Mouse (Mus musculus): ENCODE measurements around the gene Nav2. TPM values are rescaled to one million over a fixed set of nuclear protein-coding genes. Genes with fewer than 3 reads are reported as not detected.

Nav2 gene
- total and polyA plus RNA-seq, 3 experiments: 1.0 TPM; not detected in 2

DNA sequence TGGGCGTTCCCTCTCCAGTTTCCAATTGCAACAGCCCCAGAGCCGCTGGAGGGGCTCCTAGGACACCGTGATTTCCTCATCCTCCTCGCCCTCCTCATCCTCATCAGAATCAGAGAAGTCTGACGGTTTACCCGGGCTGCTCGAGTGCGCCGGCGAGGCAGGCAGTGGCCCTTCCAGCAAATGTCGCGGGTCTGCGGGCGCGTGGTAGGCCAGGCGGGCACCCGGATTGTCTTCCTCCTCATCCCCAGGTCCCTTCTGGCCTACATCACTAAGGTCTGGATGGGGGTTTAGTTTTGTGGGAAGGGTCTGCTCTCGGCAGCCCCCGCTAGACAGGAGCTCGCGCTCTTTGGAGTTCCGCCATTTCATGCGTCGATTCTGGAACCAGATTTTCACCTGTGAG is 723.9 kb downstream of the Nav2 start:
- no peak for TF ChIP-seq POLR2AphosphoS5 (IDR thresholded peaks at IDR 0.05; ENCODE audit: insufficient replicate concordance, low read depth, low read length)
- TF ChIP-seq GATA1 (IDR thresholded peaks at IDR 0.05; ENCODE audit: borderline replicate concordance, low read length): no peak
- no peak for TF ChIP-seq TAL1 (conservative IDR thresholded peaks at IDR 0.05; ENCODE audit: low read depth, low read length)
- TF ChIP-seq CTCF (IDR thresholded peaks at IDR 0.05; ENCODE audit: low read depth, low read length): no peak
- no peak for TF ChIP-seq GATA2 (IDR thresholded peaks at IDR 0.05; ENCODE audit: borderline replicate concordance, low read depth, low read length)
- Histone ChIP-seq H3K27me3 (ENCODE audit: insufficient read depth, low read length) (no peaks in the 10 kb centered on the region), H3K9me3 (replicated peaks) (peaks cover 57% of the 10 kb centered on the region), H3K36me3 (replicated peaks) (no peaks in the 10 kb centered on the region), H3K4me1 (ENCODE audit: insufficient read depth, low read depth, low read length) (no peaks in the 10 kb centered on the region), H3K4me3 (ENCODE audit: low read depth, low read length) (no peak overlapping the region)
- ATAC-seq (ENCODE audit: extremely low read depth, insufficient number of reproducible peaks, low FRiP score, poor library complexity, severe bottlenecking) (no peak), DNase-seq (ENCODE audit: low spot score) (no peak)

GRCm38 (mm10) chr7:49633375-49633956 is 725.0 kb downstream of the Nav2 start:
- Histone ChIP-seq H3K4me1 (ENCODE audit: insufficient read depth, low read depth, low read length) (no peaks in the 10 kb centered on the region), H3K27me3 (ENCODE audit: insufficient read depth, low read length) (no peaks in the 10 kb centered on the region), H3K9me3 (replicated peaks) (peaks cover 56% of the 10 kb centered on the region), H3K4me3 (ENCODE audit: low read depth, low read length) (no peak overlapping the region; the same call in 1 of the 2 replicates), H3K36me3 (replicated peaks) (no peaks in the 10 kb centered on the region)
- DNase-seq (ENCODE audit: low spot score) (no peak), ATAC-seq (ENCODE audit: extremely low read depth, insufficient number of reproducible peaks, low FRiP score, poor library complexity, severe bottlenecking) (no peak)
- TF ChIP-seq GATA1 (IDR thresholded peaks at IDR 0.05; ENCODE audit: borderline replicate concordance, low read length) (no peak), GATA2 (IDR thresholded peaks at IDR 0.05; ENCODE audit: borderline replicate concordance, low read depth, low read length) (no peak), CTCF (IDR thresholded peaks at IDR 0.05; ENCODE audit: low read depth, low read length) (no peak), TAL1 (conservative IDR thresholded peaks at IDR 0.05; ENCODE audit: low read depth, low read length) (no peak), POLR2AphosphoS5 (IDR thresholded peaks at IDR 0.05; ENCODE audit: insufficient replicate concordance, low read depth, low read length) (no peak)

- Histone ChIP-seq H3K27me3 (ENCODE audit: insufficient read depth, low read length) (no peaks in the 10 kb centered on the region), H3K36me3 (replicated peaks) (no peaks in the 10 kb centered on the region), H3K9me3 (replicated peaks) (peaks cover 59% of the 10 kb centered on the region), H3K4me3 (ENCODE audit: low read depth, low read length) (no peak overlapping the region), H3K4me1 (ENCODE audit: insufficient read depth, low read depth, low read length) (no peaks in the 10 kb centered on the region)
- no peak for ATAC-seq (ENCODE audit: extremely low read depth, insufficient number of reproducible peaks, low FRiP score, poor library complexity, severe bottlenecking)
- DNase-seq (ENCODE audit: low spot score): no peak
- TF ChIP-seq GATA1 (IDR thresholded peaks at IDR 0.05; ENCODE audit: borderline replicate concordance, low read length) (no peak), CTCF (IDR thresholded peaks at IDR 0.05; ENCODE audit: low read depth, low read length) (no peak), TAL1 (conservative IDR thresholded peaks at IDR 0.05; ENCODE audit: low read depth, low read length) (no peak), GATA2 (IDR thresholded peaks at IDR 0.05; ENCODE audit: borderline replicate concordance, low read depth, low read length) (no peak), POLR2AphosphoS5 (IDR thresholded peaks at IDR 0.05; ENCODE audit: insufficient replicate concordance, low read depth, low read length) (no peak)
Observed at GRCm38 (mm10) chr7:49634291-49635073, 726.0 kb downstream of the Nav2 start.

DNA sequence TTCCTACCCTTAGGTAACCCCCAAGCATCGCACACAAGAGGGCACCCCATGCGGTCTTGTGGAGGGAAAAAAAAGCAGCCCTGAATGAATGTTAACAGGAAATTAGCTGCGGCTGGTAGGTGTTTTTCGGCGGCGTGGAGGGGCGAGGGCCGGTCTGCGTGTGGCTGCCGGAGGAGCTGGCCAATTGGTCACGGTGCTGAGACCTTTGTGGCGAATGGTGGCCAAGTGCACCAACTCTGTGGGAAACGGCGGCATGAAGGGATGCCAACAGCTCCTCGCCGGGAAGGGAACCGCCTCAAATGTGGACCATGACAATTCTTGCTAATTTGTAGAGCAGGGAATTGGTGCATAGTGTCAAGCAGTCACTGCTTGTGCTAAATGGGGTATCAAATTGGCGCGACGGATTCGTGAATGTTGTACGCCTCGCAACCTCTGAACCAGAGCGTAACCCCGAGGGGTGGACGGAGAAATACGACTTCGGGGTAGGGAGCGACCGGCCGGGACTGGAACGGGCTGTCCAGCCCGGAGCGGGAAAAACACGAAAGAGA is 726.6 kb downstream of the Nav2 start:
- H3K4me3 ChIP-seq (ENCODE audit: low read depth, low read length): no peak overlapping the region
- H3K9me3 ChIP-seq (replicated peaks): peaks cover 66% of the 10 kb centered on the region
- no peak for TF ChIP-seq GATA2 (IDR thresholded peaks at IDR 0.05; ENCODE audit: borderline replicate concordance, low read depth, low read length)
- no peak for TF ChIP-seq CTCF (IDR thresholded peaks at IDR 0.05; ENCODE audit: low read depth, low read length)
- no peak for TF ChIP-seq GATA1 (IDR thresholded peaks at IDR 0.05; ENCODE audit: borderline replicate concordance, low read length)
- no peak for TF ChIP-seq POLR2AphosphoS5 (IDR thresholded peaks at IDR 0.05; ENCODE audit: insufficient replicate concordance, low read depth, low read length)
- no peak for TF ChIP-seq TAL1 (conservative IDR thresholded peaks at IDR 0.05; ENCODE audit: low read depth, low read length)
- H3K27me3 ChIP-seq (ENCODE audit: insufficient read depth, low read length): no peaks in the 10 kb centered on the region
- no peaks in the 10 kb centered on the region for H3K36me3 ChIP-seq (replicated peaks)
- DNase-seq (ENCODE audit: low spot score) (no peak), ATAC-seq (ENCODE audit: extremely low read depth, insufficient number of reproducible peaks, low FRiP score, poor library complexity, severe bottlenecking) (no peak)
- no peaks in the 10 kb centered on the region for H3K4me1 ChIP-seq (ENCODE audit: insufficient read depth, low read depth, low read length)

GRCm38 (mm10) chr7:49635971-49636370 is 727.5 kb downstream of the Nav2 start:
- peaks cover 62% of the 10 kb centered on the region for H3K9me3 ChIP-seq (replicated peaks)
- H3K36me3 ChIP-seq (replicated peaks): no peaks in the 10 kb centered on the region
- H3K4me1 ChIP-seq (ENCODE audit: insufficient read depth, low read depth, low read length): no peaks in the 10 kb centered on the region
- H3K27me3 ChIP-seq (ENCODE audit: insufficient read depth, low read length): no peaks in the 10 kb centered on the region
- DNase-seq (ENCODE audit: low spot score) (no peak), ATAC-seq (ENCODE audit: extremely low read depth, insufficient number of reproducible peaks, low FRiP score, poor library complexity, severe bottlenecking) (no peak)
- no peak overlapping the region; the same call in 1 of the 2 replicates for H3K4me3 ChIP-seq (ENCODE audit: low read depth, low read length)
- no peak for TF ChIP-seq POLR2AphosphoS5 (IDR thresholded peaks at IDR 0.05; ENCODE audit: insufficient replicate concordance, low read depth, low read length)
- no peak for TF ChIP-seq GATA1 (IDR thresholded peaks at IDR 0.05; ENCODE audit: borderline replicate concordance, low read length)
- TF ChIP-seq CTCF (IDR thresholded peaks at IDR 0.05; ENCODE audit: low read depth, low read length): no peak
- TF ChIP-seq TAL1 (conservative IDR thresholded peaks at IDR 0.05; ENCODE audit: low read depth, low read length): no peak
- TF ChIP-seq GATA2 (IDR thresholded peaks at IDR 0.05; ENCODE audit: borderline replicate concordance, low read depth, low read length): no peak

DNA sequence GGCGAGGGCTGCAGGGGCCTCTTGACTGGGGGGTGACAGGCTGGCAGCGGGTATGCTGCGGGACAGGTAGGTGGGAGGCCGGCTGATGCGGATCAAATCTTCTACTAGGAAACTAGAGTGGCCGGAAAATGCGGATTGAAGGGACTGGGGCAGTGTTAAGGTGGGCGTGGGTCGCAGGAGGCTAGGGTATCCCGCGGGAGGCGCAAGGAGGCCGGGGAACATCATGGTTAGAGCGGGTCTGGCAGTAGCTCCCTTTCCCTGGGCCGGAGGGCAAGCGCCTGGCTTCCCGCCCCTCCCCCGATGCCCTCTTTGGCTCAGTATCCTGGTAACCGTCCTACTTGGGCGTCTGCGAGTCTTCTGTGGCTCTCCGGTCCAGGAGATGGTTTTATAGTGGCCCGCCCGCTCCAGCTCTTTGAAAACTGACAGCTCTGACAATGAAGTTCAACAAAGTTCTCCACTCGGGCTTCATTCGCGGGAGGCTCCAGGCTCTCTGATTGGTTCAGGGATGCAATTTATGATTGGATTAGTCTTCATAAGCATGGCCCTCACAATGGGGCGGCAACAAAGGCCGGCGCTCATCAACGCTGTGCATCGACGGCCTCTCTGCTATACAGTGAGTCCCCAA is 728.1 kb downstream of the Nav2 start, which contains the start of gene Dbx1:
Gene Dbx1 (minus strand): TSS at position 359 of the 625 bp plus-strand sequence.
- DNase-seq (ENCODE audit: low spot score) (no peak), ATAC-seq (ENCODE audit: extremely low read depth, insufficient number of reproducible peaks, low FRiP score, poor library complexity, severe bottlenecking) (no peak)
- Histone ChIP-seq H3K4me1 (ENCODE audit: insufficient read depth, low read depth, low read length) (no peaks in the 10 kb centered on the region), H3K4me3 (ENCODE audit: low read depth, low read length) (no peak within 1 kb of the TSS; the same call in 1 of the 2 replicates), H3K27me3 (ENCODE audit: insufficient read depth, low read length) (no peaks in the 10 kb centered on the region), H3K9me3 (replicated peaks) (peaks cover 60% of the 10 kb centered on the region), H3K36me3 (replicated peaks) (no peaks in the 10 kb centered on the region)
- no peak for TF ChIP-seq TAL1 (conservative IDR thresholded peaks at IDR 0.05; ENCODE audit: low read depth, low read length)
- no peak for TF ChIP-seq POLR2AphosphoS5 (IDR thresholded peaks at IDR 0.05; ENCODE audit: insufficient replicate concordance, low read depth, low read length)
- no peak for TF ChIP-seq GATA1 (IDR thresholded peaks at IDR 0.05; ENCODE audit: borderline replicate concordance, low read length)
- TF ChIP-seq GATA2 (IDR thresholded peaks at IDR 0.05; ENCODE audit: borderline replicate concordance, low read depth, low read length): no peak
- no peak for TF ChIP-seq CTCF (IDR thresholded peaks at IDR 0.05; ENCODE audit: low read depth, low read length)
